Mouse (Mus musculus) heart, adult 8-10 months (tissue): ENCODE measurements around the gene C3. TPM values are rescaled to one million over a fixed set of nuclear protein-coding genes. Genes with fewer than 3 reads are reported as not detected.
A peak's percentile ranks its signal among the peaks of the same experiment; 100 is the strongest.

Experiments
- DNase-seq: peaks from one replicate; pipeline ENCODE4 v3.0.0; 2022; ENCODE audit warnings: low spot score
- total RNA-seq, 4 experiments: library from RNA; stranded (reverse); gene quantifications; 2 replicates each; pipeline ENCODE4 v1.2.4; 2022

The C3 gene
- 100 to 1,000 TPM in 2 of 4 experiments, 10 to 100 TPM in 2; 65.8 to 155 (median 120) TPM for total RNA-seq

DNA sequence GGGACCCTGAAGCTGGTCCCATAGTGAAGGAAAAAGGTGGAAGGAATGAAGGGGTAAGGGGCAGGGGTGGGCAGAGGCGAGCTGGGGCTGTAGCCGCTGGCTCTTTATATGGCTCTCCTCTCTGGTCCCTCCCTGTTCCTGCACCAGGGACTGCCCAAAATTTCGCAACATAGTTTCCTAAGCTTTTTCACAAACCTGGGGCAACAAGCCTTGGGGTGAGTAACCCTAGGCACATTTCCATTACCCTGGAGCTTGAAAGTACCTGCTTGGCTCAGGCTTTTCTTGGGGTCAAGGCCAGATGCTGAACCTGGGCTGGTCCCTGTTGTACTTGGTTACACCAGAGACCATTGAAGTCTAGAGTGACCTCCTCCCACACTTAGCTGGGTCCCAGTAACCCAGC is at the start of gene C3:
TSS of gene C3 (minus strand) at position 123 of the 400 bp plus-strand sequence.
- peak; percentile 35 for DNase-seq

GRCm38 (mm10) chr17:57276634-57277121 is 48.7 kb upstream of the C3 start:
- DNase-seq = peak; percentile 85

- DNase-seq = peak; percentile 51
These were observed 48.0 kb upstream of the C3 start for GRCm38 (mm10) chr17:57275997-57276351.

DNA sequence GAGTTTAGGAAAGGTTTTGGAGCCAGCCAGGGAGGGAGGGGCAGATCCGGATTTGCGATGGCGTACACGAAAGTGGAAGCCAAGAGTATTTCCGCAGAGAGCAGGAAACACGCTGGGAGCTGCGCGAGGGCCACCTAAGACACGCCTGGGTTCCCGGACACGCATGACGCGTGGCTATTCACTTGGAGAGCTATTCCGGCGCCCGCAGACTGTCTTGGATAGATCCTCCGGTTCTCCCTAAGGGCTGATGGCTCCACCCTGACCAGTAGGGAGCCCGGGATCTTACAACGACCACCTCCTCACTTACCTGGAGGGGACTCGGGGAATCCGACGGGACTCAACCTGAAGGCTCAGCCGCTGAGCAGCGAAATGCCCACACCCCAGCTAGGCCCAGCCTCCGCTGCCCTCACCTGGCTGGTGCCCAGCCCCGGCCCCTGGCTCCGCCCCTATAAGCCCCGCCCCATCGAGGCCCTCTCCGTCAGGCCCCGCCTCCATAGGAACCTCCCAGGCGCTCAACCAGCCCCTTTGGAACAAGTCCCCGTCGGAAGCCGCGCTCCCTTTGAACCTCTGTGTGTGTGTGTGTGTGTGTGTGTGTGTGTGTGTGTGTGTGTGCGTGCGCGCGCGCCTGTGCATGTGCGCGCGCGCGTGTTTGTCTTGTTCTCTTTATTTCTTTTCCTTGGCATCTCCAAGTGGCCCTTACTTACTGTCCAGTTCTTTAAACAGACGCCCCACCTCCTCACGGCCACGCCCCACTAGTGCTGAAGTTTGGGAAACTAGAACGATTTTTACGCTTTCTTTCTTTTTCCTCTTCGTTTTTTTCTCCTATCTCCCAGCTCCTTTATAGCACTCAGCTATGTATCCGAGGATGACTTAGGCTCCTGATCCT is 47.4 kb upstream of the C3 start:
- peak; percentile 90 for DNase-seq

- no peak for DNase-seq
These were observed 46.8 kb upstream of the C3 start for GRCm38 (mm10) chr17:57274686-57275085.

- no peak for DNase-seq
These were observed 45.9 kb upstream of the C3 start for GRCm38 (mm10) chr17:57273846-57274245.

GRCm38 (mm10) chr17:57271301-57271700 is 43.4 kb upstream of the C3 start:
- no peak for DNase-seq

- peak; percentile 53 for DNase-seq
These were observed 39.7 kb upstream of the C3 start for GRCm38 (mm10) chr17:57267556-57268126.

DNA sequence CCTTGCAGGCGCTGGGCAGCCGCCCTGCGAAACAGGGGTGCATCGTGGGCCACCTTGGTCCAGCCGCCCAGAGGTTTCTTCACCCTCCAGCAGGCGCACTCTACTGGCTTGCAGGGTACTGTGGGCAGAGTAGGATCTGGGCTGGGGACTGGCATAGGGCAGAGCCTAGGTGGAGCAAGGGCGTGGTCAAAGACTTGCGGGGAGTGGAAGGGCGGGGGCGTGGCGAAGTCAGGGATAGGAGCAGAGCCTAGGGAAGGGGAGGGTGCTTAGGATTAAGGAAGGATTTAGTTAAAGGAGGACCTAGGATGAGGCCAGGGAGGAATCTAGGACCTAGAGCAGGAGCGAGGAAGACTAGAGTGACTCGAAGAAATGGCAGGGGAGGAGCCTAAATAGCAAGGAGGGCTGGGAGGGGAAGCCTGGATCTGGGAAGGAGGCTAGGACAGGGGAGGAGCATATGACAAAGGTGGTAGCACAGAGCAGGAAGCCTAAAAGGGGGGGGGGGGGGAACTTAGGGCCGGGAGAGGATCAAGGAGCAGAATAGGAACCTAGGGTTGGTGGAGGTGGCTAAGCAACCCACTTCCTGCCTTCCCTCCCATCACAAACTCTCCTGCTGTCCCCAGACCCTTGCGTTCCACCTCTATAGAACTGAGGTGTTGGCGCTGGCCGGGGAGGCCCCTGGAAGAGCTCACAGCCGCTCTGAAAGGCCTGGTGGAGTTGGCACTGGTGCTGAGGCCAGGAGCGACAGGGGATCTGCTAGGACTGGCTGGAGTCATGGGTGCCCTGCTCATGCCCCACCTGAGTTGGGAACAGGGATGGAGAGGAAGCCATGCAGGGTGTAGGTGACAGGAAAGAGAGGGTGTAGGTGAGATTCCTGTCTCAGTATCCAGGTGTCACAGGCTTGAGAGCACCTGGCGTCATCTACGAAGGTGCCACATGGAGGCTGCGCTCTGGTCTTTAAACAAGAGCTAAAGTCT is 37.3 kb upstream of the C3 start:
- DNase-seq = peak; percentile 68

GRCm38 (mm10) chr17:57264164-57264563 is 36.2 kb upstream of the C3 start:
- DNase-seq = no peak

GRCm38 (mm10) chr17:57262901-57263550 is 35.1 kb upstream of the C3 start:
- DNase-seq = no peak

DNA sequence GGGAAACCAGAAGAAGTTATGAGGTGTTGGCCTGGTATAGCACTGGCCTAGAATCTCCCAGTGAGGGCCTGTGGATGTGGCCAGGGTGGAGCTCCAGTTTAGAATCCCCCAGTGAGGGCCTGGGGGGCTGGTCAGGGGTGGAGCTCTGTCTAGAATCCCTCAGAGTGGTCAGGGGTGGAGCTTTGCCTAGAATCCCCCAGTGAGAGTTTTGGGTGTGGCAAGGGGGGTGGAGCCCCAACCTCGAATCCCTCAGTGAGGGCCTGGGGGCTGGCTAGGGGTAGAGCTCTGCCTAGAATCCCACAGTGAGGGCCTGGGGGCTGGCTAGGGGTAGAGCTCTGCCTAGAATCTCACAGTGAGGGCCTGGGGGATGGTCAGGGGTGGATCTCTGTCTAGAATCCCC is 33.9 kb upstream of the C3 start:
- no peak for DNase-seq

GRCm38 (mm10) chr17:57261286-57261685 is 33.4 kb upstream of the C3 start:
- no peak for DNase-seq

DNA sequence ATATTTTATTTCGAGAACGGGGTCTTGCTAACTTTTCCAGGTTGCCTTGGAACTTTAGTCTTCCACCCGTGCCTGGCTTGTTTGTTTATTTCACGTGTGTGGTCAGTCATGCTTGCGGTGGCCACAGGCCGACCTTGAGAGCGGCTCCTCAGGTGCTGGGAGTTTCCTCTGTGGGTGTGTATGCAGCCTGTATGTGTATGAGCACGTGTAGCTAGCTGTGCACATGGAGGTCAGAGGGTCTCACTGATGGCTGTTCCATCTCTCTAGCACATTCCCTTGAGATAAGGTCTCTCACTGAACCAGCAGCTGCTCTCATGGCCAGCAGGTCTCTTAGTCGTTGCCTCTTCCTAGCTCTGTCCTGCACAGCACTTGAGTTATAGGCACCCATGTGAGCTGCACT is 32.4 kb upstream of the C3 start:
- no peak for DNase-seq

DNA sequence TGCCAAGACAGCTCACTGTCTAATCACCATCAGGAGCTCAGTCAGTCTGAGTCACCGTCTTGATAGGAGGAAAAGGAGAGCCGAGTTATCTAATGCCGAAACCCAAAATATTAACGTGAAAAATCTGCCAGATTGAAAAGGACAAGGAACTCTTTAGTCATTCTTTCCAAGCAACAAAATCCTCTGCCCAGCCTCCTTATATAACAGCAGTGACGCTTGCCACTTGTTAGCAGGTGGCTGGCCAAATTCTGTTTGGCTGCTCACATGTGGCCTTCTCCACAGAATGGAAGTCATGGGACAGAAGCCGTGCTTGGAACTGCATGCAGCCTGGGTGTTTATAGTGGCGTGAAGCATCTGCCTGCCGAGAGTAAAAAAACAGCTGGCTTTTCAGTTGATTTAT is 31.8 kb upstream of the C3 start:
- peak; percentile 81 for DNase-seq

DNA sequence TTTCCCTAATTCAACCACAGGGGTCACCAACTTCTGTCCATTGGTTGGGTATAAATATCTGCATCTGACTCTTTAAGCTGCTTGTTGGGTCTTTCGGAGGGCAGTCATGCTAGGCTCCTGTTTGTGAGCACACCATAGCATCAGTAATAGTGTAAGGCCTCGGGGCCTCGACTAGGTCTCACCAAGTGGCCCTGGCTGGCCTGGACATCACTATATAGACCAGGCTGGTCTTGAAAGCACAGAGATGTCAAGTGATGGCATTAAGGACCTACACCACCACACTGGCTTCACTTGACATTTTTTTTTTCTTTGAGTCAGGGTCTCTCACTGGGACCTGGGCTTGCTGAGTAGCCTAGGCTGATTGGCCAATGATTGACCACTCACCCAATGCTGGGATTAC is 30.3 kb upstream of the C3 start:
- DNase-seq = no peak

DNA sequence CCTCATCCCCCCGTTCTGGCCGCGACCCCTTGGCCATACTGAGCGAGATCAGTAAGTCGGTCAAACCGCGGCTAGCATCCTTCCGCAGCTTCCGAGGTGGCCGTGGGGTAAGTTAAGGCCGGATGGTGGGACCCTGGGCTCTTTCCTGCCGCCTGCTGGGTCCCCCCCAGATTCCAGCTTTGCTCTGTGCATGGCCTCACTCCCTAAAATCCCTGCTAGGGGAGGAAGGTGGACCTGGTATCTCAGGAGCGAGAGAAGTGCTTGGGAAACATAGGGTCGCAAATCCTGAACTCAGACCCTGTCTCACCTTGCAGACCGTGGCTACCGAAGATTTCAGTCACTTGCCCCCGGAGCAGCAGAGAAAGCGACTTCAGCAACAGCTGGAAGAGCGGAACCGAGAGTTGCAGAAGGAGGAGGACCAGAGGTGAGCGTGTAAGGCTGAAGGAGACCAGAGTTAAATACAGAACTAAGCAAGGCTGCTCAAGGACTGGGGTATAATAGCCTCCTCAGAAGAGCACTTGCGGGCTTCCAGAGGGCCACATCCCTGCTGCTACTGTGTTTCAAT is 29.1 kb upstream of the C3 start:
- no peak for DNase-seq

DNA sequence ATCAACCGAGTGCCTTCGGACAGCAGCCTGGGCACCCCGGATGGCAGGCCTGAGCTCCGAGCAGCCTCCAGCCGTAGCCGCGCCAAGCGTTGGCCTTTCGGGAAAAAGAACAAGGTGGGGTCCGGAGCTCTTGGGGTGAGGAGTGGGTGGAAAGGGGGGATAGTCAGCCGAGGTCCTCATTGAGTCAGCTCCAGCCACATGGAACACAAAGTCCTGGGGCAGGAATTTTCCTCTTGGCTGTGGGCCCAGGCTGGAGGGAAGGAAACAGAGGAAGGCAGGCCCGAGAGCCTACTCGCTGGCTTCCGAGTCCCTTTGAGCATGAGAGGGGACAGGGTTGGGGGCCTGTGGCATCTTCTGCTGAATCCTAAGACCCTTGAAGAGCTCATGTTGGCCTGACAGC is 27.4 kb upstream of the C3 start:
- DNase-seq = peak; percentile 60

DNA sequence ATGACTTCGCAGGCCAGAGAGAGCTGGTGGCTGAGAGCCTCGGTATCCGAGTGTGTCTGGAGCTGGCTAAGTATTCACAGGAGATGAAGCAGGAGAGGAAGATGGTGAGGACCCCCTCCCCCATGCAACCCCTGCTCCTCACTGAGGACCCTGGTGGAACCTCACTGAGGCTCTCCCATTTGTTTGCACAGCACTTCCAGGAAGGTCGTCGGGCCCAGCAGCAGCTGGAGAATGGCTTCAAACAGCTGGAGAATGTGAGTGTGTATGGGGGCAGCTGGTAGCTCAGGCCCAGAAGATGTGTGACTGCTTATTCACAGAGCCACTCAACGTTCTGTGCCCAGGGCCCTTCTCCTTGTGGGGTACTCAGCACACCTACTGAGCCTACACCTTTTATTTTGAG is 25.4 kb upstream of the C3 start:
- no peak for DNase-seq

GRCm38 (mm10) chr17:57251431-57251830 is 23.5 kb upstream of the C3 start:
- no peak for DNase-seq
